Mouse (Mus musculus) mesoderm, embryonic 11.5 days (tissue): Measurements from ENCODE around the gene Nudt3.
A peak's percentile ranks its signal among the peaks of the same experiment; 100 is the strongest.
"Not testable (repeated sequence)": the region's sequence is repeated elsewhere in the genome, so short reads cannot be mapped to it uniquely, and the experiment has no call there.

ENCODE experiments used
- DNase-seq: peaks from one replicate; pipeline ENCODE4 v3.0.0-alpha.2; 2012; ENCODE audit warnings: low read depth, low spot score

Gene Nudt3

GRCm38 (mm10) chr17:27623360-27624326, at the start of gene Nudt3:
Gene Nudt3 (minus strand): TSS chr17:27623495.
- peak; percentile 97 for DNase-seq

GRCm38 (mm10) chr17:27671720-27672119, 48.4 kb upstream of the Nudt3 start:
- DNase-seq: no peak

GRCm38 (mm10) chr17:27658767-27659166, 35.5 kb upstream of the Nudt3 start:
- no peak for DNase-seq

GRCm38 (mm10) chr17:27657123-27657522, 33.8 kb upstream of the Nudt3 start:
- DNase-seq: no peak

- DNase-seq: no peak
Measured at GRCm38 (mm10) chr17:27656414-27656813, 33.1 kb upstream of the Nudt3 start.

GRCm38 (mm10) chr17:27656011-27656399, 32.7 kb upstream of the Nudt3 start:
- DNase-seq: peak; percentile 61

GRCm38 (mm10) chr17:27655089-27656010, 32.1 kb upstream of the Nudt3 start, which contains the start of gene Pacsin1:
Gene Pacsin1 (plus strand): TSS chr17:27655509.
- peak; percentile 62 for DNase-seq

- DNase-seq: no peak
Measured at GRCm38 (mm10) chr17:27653253-27653959, 30.1 kb upstream of the Nudt3 start.

- DNase-seq: no peak
Measured at GRCm38 (mm10) chr17:27652046-27652790, 28.9 kb upstream of the Nudt3 start.

GRCm38 (mm10) chr17:27650586-27650985, 27.3 kb upstream of the Nudt3 start:
- no peak for DNase-seq

GRCm38 (mm10) chr17:27650160-27650559, 26.9 kb upstream of the Nudt3 start:
- peak; percentile 85 for DNase-seq

- no peak for DNase-seq
Measured at GRCm38 (mm10) chr17:27645807-27646206, 22.5 kb upstream of the Nudt3 start.

- DNase-seq: no peak
Measured at GRCm38 (mm10) chr17:27644572-27644971, 21.3 kb upstream of the Nudt3 start.

GRCm38 (mm10) chr17:27643756-27644155, 20.5 kb upstream of the Nudt3 start:
- DNase-seq: no peak

GRCm38 (mm10) chr17:27643101-27643500, 19.8 kb upstream of the Nudt3 start:
- DNase-seq: no peak

- DNase-seq: peak; percentile 87
Measured at GRCm38 (mm10) chr17:27642491-27643062, 19.3 kb upstream of the Nudt3 start.

GRCm38 (mm10) chr17:27639851-27640250, 16.6 kb upstream of the Nudt3 start:
- not testable (repeated sequence) for DNase-seq

- no peak for DNase-seq
Measured at GRCm38 (mm10) chr17:27638921-27639332, 15.6 kb upstream of the Nudt3 start.

GRCm38 (mm10) chr17:27637333-27637732, 14.0 kb upstream of the Nudt3 start:
- no peak for DNase-seq
